Mouse (Mus musculus) intestine, postnatal 0 days (tissue): ENCODE results near the gene Nacc1. TPM values are rescaled to one million over a fixed set of nuclear protein-coding genes. Genes with fewer than 3 reads are reported as not detected.

Experiments
- ATAC-seq: fragments of 200-750 bp; cut with Nextera tagmentation; 2 replicates; pipeline ENCODE4 v1.8.0; 2017; ENCODE audit warnings: mild to moderate bottlenecking, moderate TSS enrichment, moderate library complexity
- H3K27ac ChIP-seq: fragments of 300-500 bp; sonication (generic); 2 replicates; pipeline ENCODE4 v1.5.1; 2014; ENCODE audit warnings: mild to moderate bottlenecking, low read depth, low read length, moderate library complexity
- H3K27me3 ChIP-seq: fragments of 300-500 bp; sonication (generic); replicated peaks from 2 replicates; pipeline ENCODE4 v1.6.1; 2014; ENCODE audit warnings: low read length, mixed read lengths; ENCODE audit not compliant: control insufficient read depth, insufficient read depth
- H3K36me3 ChIP-seq: fragments of 300-500 bp; sonication (generic); 2 replicates; pipeline ENCODE4 v1.6.1; 2014; ENCODE audit warnings: mild to moderate bottlenecking, moderate library complexity; ENCODE audit not compliant: control insufficient read depth, insufficient read depth
- H3K4me1 ChIP-seq: fragments of 300-500 bp; sonication (generic); replicated peaks from 2 replicates; pipeline ENCODE4 v1.6.1; 2014; ENCODE audit warnings: antibody characterized with exemption, low read length, mixed read lengths; ENCODE audit not compliant: control insufficient read depth, insufficient read depth
- H3K4me2 ChIP-seq: fragments of 300-500 bp; sonication (generic); replicated peaks from 2 replicates; pipeline ENCODE4 v1.6.1; 2014; ENCODE audit warnings: low read depth, mild to moderate bottlenecking, moderate library complexity
- H3K4me3 ChIP-seq: fragments of 300-500 bp; sonication (generic); 2 replicates; pipeline ENCODE4 v1.5.1; 2014; ENCODE audit warnings: low read depth, low read length
- H3K9ac ChIP-seq: fragments of 300-500 bp; sonication (generic); 2 replicates; pipeline ENCODE4 v1.6.1; 2014; ENCODE audit warnings: mild to moderate bottlenecking, low read depth, low read length
- H3K9me3 ChIP-seq: fragments of 300-500 bp; sonication (generic); 2 replicates; pipeline ENCODE4 v1.6.1; 2016; ENCODE audit warnings: mixed run types; ENCODE audit not compliant: control insufficient read depth
- CTCF ChIP-seq: sonication (generic); IDR thresholded peaks from 2 replicates; pipeline ENCODE4 v1.5.1; 2016; ENCODE audit warnings: low read depth, mild to moderate bottlenecking, control low read depth, antibody characterized with exemption, moderate library complexity
- WGBS: fragments of 180-500 bp; shearing (Covaris S2); extraction: QIAGEN DNeasy Blood & Tissue Kit; methylation state at CpG from one replicate; pipeline ENCODE4 v1.1.7; 2014; 5-methylcytosine and 5-hydroxymethylcytosine counted together
- polyA plus RNA-seq: library from polyadenylated mRNA; unstranded; fragments of >200 nt; fragmentation: Nextera tagmentation; extraction: Ambion mirVana; gene quantifications from 2 replicates; pipeline ENCODE4 v1.2.1, GENCODE M21; 2015

Gene Nacc1
- polyA plus RNA-seq, 1 experiment from 2014 or later: 9.3 TPM

DNA sequence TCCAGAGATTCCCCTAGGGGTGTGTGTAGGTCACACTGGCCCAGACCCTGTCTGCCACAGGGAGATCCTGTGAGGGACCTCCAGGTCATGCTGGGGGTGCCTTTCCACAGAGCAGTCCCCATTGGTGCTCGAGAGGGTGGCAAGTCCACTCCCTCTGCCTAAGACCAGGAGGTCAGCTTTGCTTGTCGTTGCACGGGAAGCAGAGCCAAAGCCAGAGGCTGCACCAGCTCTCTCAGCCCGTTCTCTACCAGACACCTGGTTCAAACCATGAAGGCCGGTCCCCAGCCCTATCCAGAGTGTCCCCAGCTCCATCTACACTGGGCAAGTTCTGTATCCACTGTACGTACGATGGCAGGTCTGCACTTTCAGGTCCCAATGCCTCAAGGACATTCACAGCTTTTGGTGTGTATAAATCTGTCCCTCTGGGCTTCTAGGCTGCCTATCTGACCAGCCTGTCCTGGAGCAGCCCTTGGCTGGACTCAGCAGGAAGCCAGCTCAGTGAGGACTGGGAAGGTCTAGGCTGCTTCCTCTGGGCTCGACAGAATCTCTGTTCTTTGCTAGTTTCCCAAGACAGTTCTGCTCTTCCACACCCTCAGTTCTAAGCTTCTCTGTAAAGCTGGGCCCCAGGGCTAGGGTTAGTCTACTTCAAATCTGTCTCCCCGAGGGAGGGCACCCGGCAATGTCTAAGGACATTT is 37.7 kb upstream of the Nacc1 start:
- Histone ChIP-seq H3K27ac (no peak overlapping the region), H3K36me3 (0 out of 2 replicates have a peak, but pooled peaks cover 2% of the 10 kb centered on the region), H3K4me2 (no peak overlapping the region), H3K4me1 (peaks cover 13% of the 10 kb centered on the region), H3K9me3 (no peaks in the 10 kb centered on the region), H3K9ac (no peak overlapping the region), H3K4me3 (no peak overlapping the region), H3K27me3 (no peaks in the 10 kb centered on the region)
- ATAC-seq: no peak
- no peak for TF ChIP-seq CTCF
- 68% methylated on average over 10 of the region's 10 CpGs for WGBS

- ATAC-seq: no peak
- Histone ChIP-seq H3K4me3 (no peak overlapping the region), H3K4me2 (no peak overlapping the region), H3K9me3 (no peaks in the 10 kb centered on the region), H3K36me3 (0 out of 2 replicates have a peak, but pooled peaks cover 2% of the 10 kb centered on the region), H3K4me1 (peaks cover 13% of the 10 kb centered on the region), H3K27me3 (0 out of 2 replicates have a peak, but pooled peaks cover 2% of the 10 kb centered on the region), H3K9ac (no peak overlapping the region), H3K27ac (no peak overlapping the region)
- TF ChIP-seq CTCF: no peak
- 61% methylated on average over 9 of the region's 9 CpGs for WGBS
Observed at GRCm38 (mm10) chr8:84724683-84725082, 37.0 kb upstream of the Nacc1 start.

DNA sequence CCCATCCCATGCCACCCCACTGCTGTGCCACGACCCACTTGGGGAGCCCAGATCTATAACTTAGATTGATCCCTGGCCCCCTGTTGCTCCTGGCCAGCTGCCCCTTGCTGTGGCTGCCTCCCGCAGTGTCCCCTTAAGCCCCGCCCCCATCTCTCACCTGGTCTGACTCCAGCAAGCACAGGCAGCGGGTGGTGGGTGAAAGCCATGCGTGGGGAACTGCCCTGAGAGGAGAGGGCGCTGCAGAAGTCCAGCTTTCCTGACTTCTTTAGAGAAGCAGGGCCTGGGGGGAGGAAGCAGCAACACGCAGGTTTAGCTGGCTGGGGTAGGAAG is 35.9 kb upstream of the Nacc1 start:
- no peak for TF ChIP-seq CTCF
- H3K27ac ChIP-seq: peak overlapping the region; percentile 62; the same call in 1 of the 2 replicates
- H3K4me1 ChIP-seq: peaks cover 13% of the 10 kb centered on the region
- H3K4me2 ChIP-seq: peak overlapping the region; percentile 40
- H3K27me3 ChIP-seq: 0 out of 2 replicates have a peak, but pooled peaks cover 2% of the 10 kb centered on the region
- H3K9ac ChIP-seq: no peak overlapping the region
- no peak overlapping the region for H3K4me3 ChIP-seq
- 31% methylated on average over 7 of the region's 7 CpGs for whole genome bisulfite sequencing
- no peak for ATAC-seq
- 0 out of 2 replicates have a peak, but pooled peaks cover 2% of the 10 kb centered on the region for H3K36me3 ChIP-seq
- H3K9me3 ChIP-seq: no peaks in the 10 kb centered on the region

DNA sequence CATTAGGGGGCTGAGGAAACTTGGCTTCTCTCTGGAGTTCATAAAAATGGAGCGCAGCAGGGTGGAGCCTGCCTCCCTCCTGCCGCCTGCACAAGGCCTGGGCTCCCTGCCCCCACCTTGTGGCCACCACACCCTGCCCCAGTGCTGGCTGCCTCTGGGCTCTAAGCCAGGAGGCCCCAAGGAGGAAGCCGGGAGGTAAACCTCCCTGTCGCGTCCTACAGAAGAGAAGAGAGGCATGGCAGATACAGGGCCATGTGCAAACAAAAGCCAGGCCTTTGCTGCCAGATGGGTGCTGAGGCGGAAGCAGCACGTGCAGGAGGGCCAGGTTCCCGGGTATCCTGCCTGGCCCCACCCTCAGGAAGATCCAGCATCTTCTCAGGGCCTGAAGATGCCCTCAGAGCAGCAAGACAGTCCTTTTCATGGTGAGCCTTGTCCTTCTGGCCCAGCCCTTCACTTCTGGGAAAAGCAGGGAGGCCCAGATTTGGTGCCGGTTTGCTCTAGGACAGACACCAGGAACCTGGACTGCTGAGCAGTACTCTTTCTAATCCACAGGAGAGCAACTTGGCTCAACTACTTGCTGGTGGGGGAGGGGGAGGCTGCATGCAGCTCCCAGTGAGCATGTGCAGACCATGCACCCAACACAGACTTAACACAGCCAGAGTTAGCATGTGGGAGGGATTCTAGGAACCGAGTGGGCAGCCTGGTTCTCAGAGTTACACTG is 35.3 kb upstream of the Nacc1 start, which contains the start of gene G430095P16Rik:
Gene G430095P16Rik (plus strand): TSS at position 158 of the 721 bp plus-strand sequence.
- 0 out of 2 replicates have a peak, but pooled peaks cover 2% of the 10 kb centered on the region for H3K36me3 ChIP-seq
- no peak within 1 kb of the TSS for H3K4me3 ChIP-seq
- H3K27ac ChIP-seq: peak within 1 kb of the TSS; percentile 62; the same call in 1 of the 2 replicates
- peak; percentile 70 for TF ChIP-seq CTCF
- peak within 1 kb of the TSS; percentile 40 for H3K4me2 ChIP-seq
- H3K9ac ChIP-seq: no peak within 1 kb of the TSS
- peaks cover 13% of the 10 kb centered on the region for H3K4me1 ChIP-seq
- 0 out of 2 replicates have a peak, but pooled peaks cover 2% of the 10 kb centered on the region for H3K27me3 ChIP-seq
- no peaks in the 10 kb centered on the region for H3K9me3 ChIP-seq
- WGBS: 7% methylated on average over 10 of the region's 10 CpGs
- peak; percentile 94 for ATAC-seq

DNA sequence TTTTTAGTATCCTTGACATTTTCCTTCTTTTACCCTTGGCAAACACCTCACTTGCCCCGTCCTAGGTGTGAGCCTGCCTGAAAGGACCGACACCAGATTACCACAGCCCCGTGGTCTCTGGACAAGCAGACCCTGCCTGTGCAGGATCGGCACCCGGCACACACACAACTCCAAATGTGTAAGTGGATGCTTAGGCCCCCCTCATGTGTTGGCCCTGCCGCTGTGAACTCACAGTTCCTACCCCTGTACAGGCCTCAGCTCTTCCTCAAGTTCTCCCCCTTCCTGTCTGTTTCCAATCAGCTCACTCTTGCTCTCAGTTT is 34.8 kb upstream of the Nacc1 start:
- no peak for TF ChIP-seq CTCF
- 0 out of 2 replicates have a peak, but pooled peaks cover 2% of the 10 kb centered on the region for H3K27me3 ChIP-seq
- H3K27ac ChIP-seq: peak overlapping the region; percentile 62; the same call in 1 of the 2 replicates
- peaks cover 13% of the 10 kb centered on the region for H3K4me1 ChIP-seq
- H3K36me3 ChIP-seq: 0 out of 2 replicates have a peak, but pooled peaks cover 2% of the 10 kb centered on the region
- ATAC-seq: no peak; the same call in 1 of the 2 replicates
- H3K9ac ChIP-seq: no peak overlapping the region
- H3K4me2 ChIP-seq: peak overlapping the region; percentile 40; the same call in 1 of the 2 replicates
- no peaks in the 10 kb centered on the region for H3K9me3 ChIP-seq
- H3K4me3 ChIP-seq: no peak overlapping the region
- 61% methylated on average over 6 of the region's 6 CpGs for WGBS

- ATAC-seq: no peak
- Histone ChIP-seq H3K4me3 (no peak overlapping the region), H3K9me3 (no peaks in the 10 kb centered on the region), H3K4me2 (no peak overlapping the region), H3K27ac (no peak overlapping the region), H3K27me3 (peaks cover 23% of the 10 kb centered on the region), H3K9ac (no peak overlapping the region), H3K36me3 (no peaks in the 10 kb centered on the region), H3K4me1 (peaks cover 13% of the 10 kb centered on the region)
- WGBS: 80% methylated on average over 5 of the region's 5 CpGs
- no peak for TF ChIP-seq CTCF
Observed at GRCm38 (mm10) chr8:84718959-84719690, 31.5 kb upstream of the Nacc1 start.
